Mouse (Mus musculus) stomach, embryonic 16.5 days (tissue): ENCODE measurements around the gene Hoxc13. TPM values are rescaled to one million over a fixed set of nuclear protein-coding genes. Genes with fewer than 3 reads are reported as not detected.

ENCODE experiments used
- ATAC-seq: fragments of 200-750 bp; cut with Nextera tagmentation; 2 replicates; pipeline ENCODE4 v1.8.0; 2017; ENCODE audit warnings: moderate number of reproducible peaks, moderate TSS enrichment; ENCODE audit not compliant: insufficient read depth, low FRiP score
- H3K27ac ChIP-seq: fragments of 300-500 bp; sonication (generic); 2 replicates; pipeline ENCODE4 v1.5.1; 2014; ENCODE audit warnings: low read length
- H3K27me3 ChIP-seq: fragments of 300-500 bp; sonication (generic); 2 replicates; pipeline ENCODE4 v1.6.1; 2014; ENCODE audit warnings: low read length, control low read depth, mixed read lengths; ENCODE audit not compliant: control insufficient read depth, insufficient read depth
- H3K36me3 ChIP-seq: fragments of 300-500 bp; sonication (generic); 2 replicates; pipeline ENCODE4 v1.6.1; 2014; ENCODE audit warnings: low read length; ENCODE audit not compliant: control insufficient read depth, insufficient read depth
- H3K4me1 ChIP-seq: fragments of 300-500 bp; sonication (generic); 2 replicates; pipeline ENCODE4 v1.6.1; 2014; ENCODE audit warnings: low read length, control low read depth, mixed read lengths; ENCODE audit not compliant: control insufficient read depth, insufficient read depth
- H3K4me2 ChIP-seq: fragments of 300-500 bp; sonication (generic); 2 replicates; pipeline ENCODE4 v1.6.1; 2014; ENCODE audit warnings: low read depth, low read length, mixed read lengths
- H3K4me3 ChIP-seq: fragments of 300-500 bp; sonication (generic); replicated peaks from 2 replicates; pipeline ENCODE4 v1.5.1; 2014; ENCODE audit warnings: mild to moderate bottlenecking, low read length
- H3K9ac ChIP-seq: fragments of 300-500 bp; sonication (generic); 2 replicates; pipeline ENCODE4 v1.6.1; 2014; ENCODE audit warnings: low read length
- H3K9me3 ChIP-seq: fragments of 300-500 bp; sonication (generic); replicated peaks from 2 replicates; pipeline ENCODE4 v1.6.1; 2016; ENCODE audit warnings: low read length, control low read depth; ENCODE audit not compliant: control insufficient read depth
- WGBS: fragments of 180-500 bp; shearing (Covaris S2); extraction: QIAGEN DNeasy Blood & Tissue Kit; methylation state at CpG from one replicate; pipeline ENCODE4 v1.1.7; 2014; 5-methylcytosine and 5-hydroxymethylcytosine counted together
- polyA plus RNA-seq: library from polyadenylated mRNA; unstranded; fragments of >200 nt; fragmentation: Nextera tagmentation; extraction: Ambion mirVana; gene quantifications from 2 replicates; pipeline ENCODE4 v1.2.1, GENCODE M21; 2015

Hoxc13 gene
- polyA plus RNA-seq, 1 experiment from 2014 or later = not detected

GRCm38 (mm10) chr15:102934438-102934837, 13.5 kb downstream of the Hoxc13 start:
- H3K4me1 ChIP-seq = no peaks in the 10 kb centered on the region

GRCm38 (mm10) chr15:102934897-102935296, 14.0 kb downstream of the Hoxc13 start:
- Histone ChIP-seq H3K27me3 (peaks cover 98% of the 10 kb centered on the region), H3K4me2 (no peak overlapping the region), H3K27ac (no peak overlapping the region), H3K9ac (no peak overlapping the region), H3K4me1 (no peaks in the 10 kb centered on the region), H3K4me3 (no peak overlapping the region), H3K36me3 (no peaks in the 10 kb centered on the region), H3K9me3 (no peaks in the 10 kb centered on the region)
- no peak for ATAC-seq
- 0% methylated on average over 26 of the region's 27 CpGs for whole genome bisulfite sequencing

More at GRCm38 (mm10) chr15:102934438-102934837, 13.5 kb downstream of the Hoxc13 start:
- Histone ChIP-seq H3K4me3 (no peak overlapping the region), H3K27ac (no peak overlapping the region), H3K36me3 (no peaks in the 10 kb centered on the region), H3K9me3 (no peaks in the 10 kb centered on the region), H3K27me3 (peaks cover 98% of the 10 kb centered on the region), H3K9ac (no peak overlapping the region), H3K4me2 (no peak overlapping the region)
- 3% methylated on average over 12 of the region's 12 CpGs for WGBS
- ATAC-seq = no peak

GRCm38 (mm10) chr15:102936279-102936972, 15.5 kb downstream of the Hoxc13 start, which contains the start of gene Hoxc12:
TSS of gene Hoxc12 (plus strand) at chr15:102936757.
- Histone ChIP-seq H3K27me3 (peaks cover 98% of the 10 kb centered on the region), H3K4me1 (no peaks in the 10 kb centered on the region), H3K4me2 (no peak within 1 kb of the TSS), H3K36me3 (no peaks in the 10 kb centered on the region), H3K9ac (no peak within 1 kb of the TSS), H3K27ac (no peak within 1 kb of the TSS), H3K4me3 (no peak within 1 kb of the TSS), H3K9me3 (no peaks in the 10 kb centered on the region)
- no peak for ATAC-seq
- WGBS = 1% methylated on average over 31 of the region's 31 CpGs

GRCm38 (mm10) chr15:102937036-102937666, 16.2 kb downstream of the Hoxc13 start:
- Histone ChIP-seq H3K36me3 (no peaks in the 10 kb centered on the region), H3K4me2 (no peak overlapping the region), H3K27me3 (peaks cover 98% of the 10 kb centered on the region), H3K4me1 (no peaks in the 10 kb centered on the region), H3K9me3 (no peaks in the 10 kb centered on the region), H3K27ac (no peak overlapping the region), H3K9ac (no peak overlapping the region), H3K4me3 (no peak overlapping the region)
- no peak for ATAC-seq
- WGBS = 1% methylated on average over 50 of the region's 50 CpGs

- Histone ChIP-seq H3K4me3 (no peak overlapping the region), H3K4me2 (no peak overlapping the region), H3K9ac (no peak overlapping the region), H3K27ac (no peak overlapping the region), H3K27me3 (peaks cover 93% of the 10 kb centered on the region), H3K9me3 (no peaks in the 10 kb centered on the region), H3K4me1 (no peaks in the 10 kb centered on the region), H3K36me3 (no peaks in the 10 kb centered on the region)
- WGBS = 2% methylated on average over 34 of the region's 34 CpGs
- ATAC-seq = no peak
These were observed 18.6 kb downstream of the Hoxc13 start for GRCm38 (mm10) chr15:102939256-102940155.

GRCm38 (mm10) chr15:102942739-102943467, 22.0 kb downstream of the Hoxc13 start:
- Histone ChIP-seq H3K4me1 (no peaks in the 10 kb centered on the region), H3K9me3 (no peaks in the 10 kb centered on the region), H3K9ac (no peak overlapping the region), H3K27ac (no peak overlapping the region), H3K36me3 (no peaks in the 10 kb centered on the region), H3K27me3 (peaks cover 92% of the 10 kb centered on the region), H3K4me3 (0 out of 2 replicates have a peak overlapping the region, but pooled peaks have one; percentile 0), H3K4me2 (no peak overlapping the region)
- ATAC-seq = no peak
- 2% methylated on average over 48 of the region's 53 CpGs for WGBS

- Histone ChIP-seq H3K9me3 (no peaks in the 10 kb centered on the region), H3K4me1 (no peaks in the 10 kb centered on the region), H3K36me3 (no peaks in the 10 kb centered on the region), H3K27me3 (peaks cover 93% of the 10 kb centered on the region), H3K9ac (no peak overlapping the region), H3K4me3 (no peak overlapping the region), H3K27ac (no peak overlapping the region), H3K4me2 (no peak overlapping the region)
- ATAC-seq = no peak
- WGBS = 3% methylated on average over 5 of the region's 5 CpGs
These were observed 22.5 kb downstream of the Hoxc13 start for GRCm38 (mm10) chr15:102943468-102943813.

- peaks cover 91% of the 10 kb centered on the region for H3K27me3 ChIP-seq
- H3K4me2 ChIP-seq = no peak overlapping the region
- H3K4me1 ChIP-seq = no peaks in the 10 kb centered on the region
- whole genome bisulfite sequencing = 12% methylated on average over 22 of the region's 22 CpGs
- H3K4me3 ChIP-seq = no peak overlapping the region
- no peaks in the 10 kb centered on the region for H3K36me3 ChIP-seq
- no peak overlapping the region for H3K9ac ChIP-seq
- no peaks in the 10 kb centered on the region for H3K9me3 ChIP-seq
- ATAC-seq = no peak
- no peak overlapping the region for H3K27ac ChIP-seq
These were observed 24.5 kb downstream of the Hoxc13 start for GRCm38 (mm10) chr15:102945185-102946077.
